Mouse (Mus musculus) megakaryocyte, embryonic 14.5 days (primary cell): ENCODE data around the gene Hcar2.

Experiments used
- FLI1 ChIP-seq: IDR thresholded peaks from 2 replicates; pipeline ENCODE4 v1.6.1; 2012; ENCODE audit warnings: low read length, inconsistent platforms, mixed read lengths
- GATA1 ChIP-seq: IDR thresholded peaks from 3 replicates; pipeline ENCODE4 v1.6.1; 2012; ENCODE audit warnings: mixed read lengths, low read length, inconsistent platforms, borderline replicate concordance

DNA sequence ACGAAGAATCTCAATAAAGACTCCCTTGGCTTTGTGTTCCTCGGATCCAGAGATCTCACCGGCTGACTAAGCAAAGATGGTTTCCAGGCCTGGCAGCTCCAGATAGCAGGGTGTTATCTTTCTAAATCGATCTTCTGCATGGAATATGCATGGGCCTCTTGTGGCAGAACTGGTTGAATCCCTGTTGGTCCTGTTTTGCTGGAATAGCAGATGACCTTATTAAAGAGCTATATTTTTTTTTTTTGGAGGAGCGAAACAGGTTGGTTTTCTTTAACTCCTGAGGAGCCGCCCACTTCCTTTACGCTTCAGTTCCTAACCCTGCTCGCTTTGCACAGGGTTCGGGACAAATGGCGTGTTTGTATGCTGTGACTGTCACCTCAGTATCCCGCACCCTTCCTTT is 31.1 kb upstream of the Hcar2 start:
- TF ChIP-seq GATA1: no peak
- TF ChIP-seq FLI1: no peak
